Mouse (Mus musculus) ovary, postnatal 36 days (tissue): ENCODE results near the gene Dclk2.

Source experiments
- DNase-seq: peaks from one replicate; pipeline ENCODE4 v3.0.0; 2022; ENCODE audit warnings: low spot score, mixed read lengths

Dclk2 gene

DNA sequence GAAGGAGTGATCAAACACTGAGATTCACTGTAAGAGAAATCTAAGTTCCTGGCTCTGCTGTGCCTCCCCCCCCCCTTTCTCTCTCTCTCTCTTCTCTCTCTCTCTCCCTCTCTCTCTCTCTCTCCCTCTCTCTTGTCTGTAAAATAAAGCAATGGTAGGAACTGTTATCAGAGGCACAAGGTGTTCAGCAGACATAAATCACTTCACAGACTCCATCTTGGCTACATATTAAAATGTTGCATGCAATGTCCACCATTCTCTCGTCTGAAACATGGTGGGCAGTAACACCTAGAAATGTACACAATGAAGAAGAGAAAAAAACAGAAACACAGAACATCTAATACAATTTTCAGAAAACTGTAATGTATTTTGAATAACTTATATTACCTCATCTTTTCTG is 161.3 kb downstream of the Dclk2 start:
- no peak for DNase-seq

DNA sequence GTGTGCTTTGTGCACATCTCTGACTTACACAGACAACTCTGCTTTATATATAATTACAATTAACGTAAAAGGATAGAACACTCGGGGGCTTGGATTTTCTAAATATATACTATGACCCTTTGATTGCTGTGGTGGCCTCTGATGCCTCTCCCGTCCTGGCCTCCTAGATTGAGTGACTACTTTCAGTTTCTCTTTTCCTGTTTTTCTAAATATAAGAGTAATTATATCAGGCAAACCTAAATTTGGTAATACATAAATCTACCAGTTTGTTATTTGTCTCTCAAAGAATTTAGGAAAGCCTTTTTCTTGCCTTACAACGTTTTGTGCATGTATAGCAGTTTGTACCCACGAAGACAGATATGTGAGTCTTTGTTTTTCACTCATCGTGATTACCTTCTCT is 161.9 kb downstream of the Dclk2 start:
- DNase-seq: no peak

DNA sequence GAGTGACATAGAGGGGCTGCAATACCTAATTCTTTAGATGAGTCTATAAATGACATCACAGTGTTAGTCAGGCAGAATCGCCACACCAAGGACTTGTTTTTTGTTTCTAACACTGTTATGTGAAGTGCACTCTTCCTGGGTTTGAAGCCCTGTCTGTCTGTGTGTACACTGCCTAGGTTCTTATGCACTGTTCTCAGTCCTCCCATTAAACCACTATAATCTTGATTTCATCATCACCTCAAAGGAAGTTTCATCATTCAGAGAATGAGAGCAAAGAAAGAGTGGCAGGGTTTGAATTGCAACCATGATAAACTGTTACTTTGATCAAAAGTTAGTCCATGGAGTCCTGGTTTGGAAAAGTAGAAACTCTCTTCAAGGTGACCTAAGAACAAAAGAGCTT is 164.1 kb downstream of the Dclk2 start:
- no peak for DNase-seq

DNA sequence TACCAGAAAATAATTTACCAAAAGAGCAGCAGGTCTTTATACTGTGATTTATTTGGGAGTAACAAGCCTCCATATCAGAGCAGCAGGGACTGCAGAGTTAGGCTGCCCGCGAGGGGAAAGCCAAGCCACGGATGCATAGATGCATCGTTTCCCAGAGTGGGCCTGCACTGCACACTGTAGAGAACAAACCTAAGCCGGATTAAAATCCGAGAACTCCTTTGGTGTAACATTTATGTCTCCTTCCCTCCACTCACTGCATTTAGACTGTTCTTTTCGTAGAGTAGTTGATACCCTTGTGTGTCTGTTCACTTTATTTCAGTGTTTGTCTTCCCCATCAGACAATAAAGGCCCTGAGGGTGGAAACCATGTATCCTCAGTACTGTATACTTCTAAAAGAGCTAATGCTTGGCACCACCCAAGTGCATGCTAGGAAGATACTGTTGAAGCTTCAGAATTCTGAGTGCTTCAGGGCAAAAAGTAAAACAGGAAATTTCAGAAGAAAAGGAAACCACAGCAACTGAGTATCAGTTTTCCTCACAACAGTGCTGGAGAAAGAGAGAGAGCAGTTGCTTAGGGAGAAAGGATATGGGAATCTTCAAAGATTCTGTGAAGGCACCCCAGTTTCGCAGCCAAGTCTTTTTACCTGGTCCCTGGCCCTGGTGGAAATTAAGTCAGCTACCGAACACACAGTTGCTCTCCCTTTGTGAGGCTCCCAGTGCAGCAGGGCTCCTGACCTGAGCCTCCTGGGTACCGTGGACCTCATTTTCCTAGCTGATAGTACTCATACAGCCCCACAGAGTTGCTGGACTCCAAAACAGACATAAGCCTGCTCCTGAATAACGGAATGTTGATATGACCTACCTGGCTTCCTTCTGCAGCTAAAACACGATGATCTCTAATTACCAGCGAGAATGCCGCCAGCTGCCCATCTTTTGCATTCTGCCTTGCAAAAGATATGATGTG is 165.8 kb downstream of the Dclk2 start:
- no peak for DNase-seq

DNA sequence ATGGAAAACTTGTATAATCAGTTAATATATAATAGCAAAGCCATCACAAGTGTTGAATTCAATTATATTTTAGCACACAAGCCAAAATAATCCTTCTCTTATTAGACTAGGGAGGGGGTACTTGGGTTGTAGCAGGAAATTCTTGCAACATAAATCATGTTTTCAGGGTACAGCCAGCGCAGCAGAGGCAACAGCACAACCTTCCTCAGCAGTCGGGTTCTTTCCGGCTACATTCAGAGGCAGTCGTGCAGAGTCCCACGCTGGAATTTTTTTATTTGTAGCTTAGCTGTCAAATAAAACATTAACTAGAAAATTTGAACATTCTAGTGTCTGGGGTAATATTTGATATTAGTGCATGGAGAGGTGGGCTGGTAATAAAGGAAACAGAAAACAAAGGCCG is 166.5 kb downstream of the Dclk2 start:
- no peak for DNase-seq

DNA sequence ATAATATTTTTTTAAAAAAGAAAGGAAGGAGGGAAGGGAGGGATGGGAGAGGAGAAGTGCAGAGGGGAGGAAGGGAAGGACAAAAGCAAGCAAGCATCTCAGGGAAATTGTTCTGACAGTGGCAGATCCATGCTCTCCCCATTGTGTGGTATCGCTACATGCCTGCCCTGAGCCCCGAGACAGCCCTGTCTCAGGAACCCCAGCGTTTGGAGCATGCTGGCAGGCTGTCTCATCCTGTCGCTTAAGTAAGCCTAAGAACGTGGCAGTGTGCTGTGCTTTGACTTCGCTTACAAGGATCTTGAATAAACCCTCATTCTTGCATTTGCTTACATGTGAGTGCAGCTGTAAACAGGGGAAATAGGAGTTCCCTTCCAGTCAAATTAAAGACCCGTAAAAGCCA is 170.0 kb downstream of the Dclk2 start:
- DNase-seq: no peak

DNA sequence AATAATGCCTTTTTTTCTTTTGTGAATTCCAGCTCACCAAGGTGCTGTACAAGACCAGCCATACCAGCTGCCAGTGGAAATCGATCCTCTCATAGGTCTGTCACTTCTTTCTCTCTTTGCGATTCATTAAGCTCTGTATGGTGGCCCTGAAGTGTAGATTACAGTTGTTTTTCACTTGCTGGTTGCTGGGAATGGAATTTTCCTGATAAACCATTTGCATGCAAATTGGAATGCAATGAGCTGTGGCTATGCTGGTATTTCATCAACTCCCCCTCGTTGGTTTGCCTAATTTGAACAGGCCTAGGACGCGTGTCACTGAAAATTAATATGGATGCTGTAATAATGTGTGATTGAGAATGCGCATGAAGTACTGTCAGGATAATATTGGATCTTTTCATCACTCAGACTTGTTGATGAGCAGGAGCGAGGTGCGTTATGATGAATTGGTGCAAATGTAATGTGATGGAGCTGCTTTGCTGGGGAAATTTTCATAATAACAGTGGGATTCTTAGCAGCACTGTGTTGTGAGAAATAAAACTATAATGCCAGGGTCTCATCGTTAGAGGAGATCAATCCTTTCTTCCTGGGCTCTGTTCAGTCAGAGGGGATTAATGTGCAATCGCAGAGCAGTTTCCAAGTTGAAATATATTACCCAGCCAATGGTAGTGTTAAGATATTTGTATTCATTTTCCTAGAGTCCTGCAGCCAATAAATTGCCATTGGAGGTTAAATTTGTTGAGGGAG is 174.7 kb downstream of the Dclk2 start:
- DNase-seq: no peak

DNA sequence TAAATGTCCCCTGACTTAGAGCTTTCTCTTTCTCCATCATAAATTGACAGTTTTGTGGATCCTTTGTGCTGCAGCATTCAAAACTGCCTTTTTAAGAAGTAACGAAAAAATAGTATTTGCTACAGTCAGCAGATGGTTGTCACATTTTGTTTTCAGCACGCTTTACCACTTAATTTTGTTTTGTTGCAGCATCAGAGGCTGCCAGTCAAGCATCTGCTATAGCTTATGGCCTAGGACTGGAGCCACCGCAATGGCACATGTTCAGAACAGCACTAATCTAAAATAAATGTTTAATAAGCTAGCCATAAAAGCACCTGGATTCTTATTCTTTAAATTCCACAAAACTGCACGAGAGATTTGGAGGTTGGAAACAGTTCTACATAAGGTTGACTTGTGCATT is 175.3 kb downstream of the Dclk2 start:
- DNase-seq: no peak

DNA sequence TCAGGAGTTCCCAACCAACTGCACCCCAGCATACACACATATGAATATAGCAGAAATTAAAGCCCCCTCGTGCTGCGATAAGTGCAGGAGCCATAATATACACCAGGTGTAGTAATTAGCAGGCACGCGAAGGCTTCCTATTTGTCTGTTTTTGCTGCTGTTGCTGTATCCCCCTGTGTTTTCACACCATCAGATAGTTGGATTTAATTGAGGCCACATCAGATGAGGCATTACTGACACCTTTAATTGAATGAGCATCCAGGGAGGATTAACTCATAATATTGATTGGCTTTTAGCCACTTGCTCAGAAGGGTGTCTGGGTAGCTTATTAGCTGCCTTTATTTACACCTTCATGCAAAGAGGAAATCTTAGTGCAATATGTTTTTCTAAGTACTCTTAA is 180.9 kb downstream of the Dclk2 start:
- no peak for DNase-seq

DNA sequence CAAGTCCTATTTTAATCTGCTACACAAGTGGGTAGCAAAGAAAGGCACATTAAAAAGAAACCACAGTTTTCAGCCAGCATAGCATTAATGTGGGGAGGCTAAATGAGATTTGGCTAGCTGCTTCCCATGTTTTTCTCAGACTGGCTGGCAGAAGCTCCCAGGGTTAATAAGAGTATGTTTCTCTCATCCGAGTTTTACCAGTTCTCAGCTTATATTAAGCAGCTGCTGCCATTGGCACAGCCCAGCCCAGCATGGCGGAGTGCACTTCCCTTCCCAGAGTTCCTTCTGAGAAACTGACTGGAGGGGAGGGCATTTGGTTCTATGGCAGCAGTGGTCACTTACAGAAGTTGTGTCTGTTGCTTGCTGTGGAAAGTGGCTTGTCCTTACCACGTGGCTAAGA is 181.8 kb downstream of the Dclk2 start:
- no peak for DNase-seq
